Mouse (Mus musculus): Measurements from ENCODE around the gene Calm1.

- TF ChIP-seq CTCF (IDR thresholded peaks at IDR 0.05; ENCODE audit: low read depth) = no peak
- TF ChIP-seq EP300 (optimal IDR thresholded peaks at IDR 0.05) = no peak
Observed at GRCm38 (mm10) chr12:100239807-100240206, 40.6 kb downstream of the Calm1 start.
